Mouse (Mus musculus) midbrain, embryonic 16.5 days (tissue): ENCODE results near the gene Aldh3a2. TPM values are rescaled to one million over a fixed set of nuclear protein-coding genes. Genes with fewer than 3 reads are reported as not detected.

Experiments
- ATAC-seq: fragments of 200-750 bp; cut with Nextera tagmentation; 2 replicates; pipeline ENCODE4 v1.8.0; 2017; ENCODE audit warnings: moderate TSS enrichment
- H3K27ac ChIP-seq: fragments of 300-500 bp; sonication (generic); 2 replicates; pipeline ENCODE4 v1.5.1; 2014; ENCODE audit warnings: mild to moderate bottlenecking, low read length, mixed read lengths
- H3K27me3 ChIP-seq: fragments of 300-500 bp; sonication (generic); 2 replicates; pipeline ENCODE4 v1.6.1; 2014; ENCODE audit warnings: low read depth, low read length, mixed read lengths; ENCODE audit not compliant: control insufficient read depth, insufficient read depth
- H3K36me3 ChIP-seq: fragments of 300-500 bp; sonication (generic); 2 replicates; pipeline ENCODE4 v1.6.1; 2014; ENCODE audit warnings: mild to moderate bottlenecking, low read length, moderate library complexity, mixed read lengths; ENCODE audit not compliant: control insufficient read depth, insufficient read depth
- H3K4me1 ChIP-seq: fragments of 300-500 bp; sonication (generic); 2 replicates; pipeline ENCODE4 v1.6.1; 2014; ENCODE audit warnings: mild to moderate bottlenecking, low read length, mixed read lengths; ENCODE audit not compliant: control insufficient read depth, insufficient read depth
- H3K4me2 ChIP-seq: fragments of 300-500 bp; sonication (generic); 2 replicates; pipeline ENCODE4 v1.6.1; 2014; ENCODE audit warnings: mild to moderate bottlenecking, low read length, mixed read lengths
- H3K4me3 ChIP-seq: fragments of 300-500 bp; sonication (generic); 2 replicates; pipeline ENCODE4 v1.5.1; 2014; ENCODE audit warnings: low read depth, mild to moderate bottlenecking, low read length, moderate library complexity, mixed read lengths
- H3K9ac ChIP-seq: fragments of 300-500 bp; sonication (generic); 2 replicates; pipeline ENCODE4 v1.6.1; 2014; ENCODE audit warnings: low read depth, low read length, mixed read lengths
- H3K9me3 ChIP-seq: fragments of 300-500 bp; sonication (generic); replicated peaks from 2 replicates; pipeline ENCODE4 v1.6.1; 2014; ENCODE audit warnings: mild to moderate bottlenecking, low read length, mixed read lengths; ENCODE audit not compliant: control insufficient read depth, poor library complexity, severe bottlenecking
- WGBS: fragments of 180-500 bp; shearing (Covaris S2); extraction: QIAGEN DNeasy Blood & Tissue Kit; methylation state at CpG from one replicate; pipeline ENCODE4 v1.1.7; 2014; 5-methylcytosine and 5-hydroxymethylcytosine counted together
- polyA plus RNA-seq: library from polyadenylated mRNA; unstranded; fragments of >200 nt; fragmentation: Nextera tagmentation; extraction: Ambion mirVana; gene quantifications from 2 replicates; pipeline ENCODE4 v1.2.1, GENCODE M21; 2015

Gene Aldh3a2
- polyA plus RNA-seq, 1 experiment from 2014 or later = 30.5 TPM

- H3K9ac ChIP-seq = no peak overlapping the region
- 79% methylated on average over 2 of the region's 2 CpGs for WGBS
Measured at GRCm38 (mm10) chr11:61297901-61298300, 30.6 kb upstream of the Aldh3a2 start.

DNA sequence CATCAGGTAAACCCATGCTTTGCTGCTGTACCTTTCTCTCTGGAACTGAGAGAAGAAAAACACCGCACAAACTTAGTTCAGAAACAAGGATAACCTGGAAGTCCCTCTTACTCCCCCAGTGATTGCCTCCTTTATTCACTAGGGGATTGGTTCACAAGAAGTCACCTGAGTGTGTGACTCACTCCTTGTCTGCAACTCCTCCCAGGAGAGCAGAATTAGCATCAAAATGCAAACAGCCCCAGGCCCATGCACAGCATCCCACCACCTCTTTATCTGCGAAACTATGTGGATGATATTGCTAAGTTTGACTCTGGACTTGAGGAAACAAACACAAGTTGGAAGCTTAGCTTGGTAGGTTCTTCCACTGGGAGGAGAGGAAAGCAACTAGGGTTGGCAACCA is 30.1 kb upstream of the Aldh3a2 start:
- H3K4me1 ChIP-seq = no peaks in the 10 kb centered on the region
- H3K9ac ChIP-seq = no peak overlapping the region
- H3K27ac ChIP-seq = no peak overlapping the region
- no peaks in the 10 kb centered on the region for H3K27me3 ChIP-seq
- no peak for ATAC-seq
- H3K4me2 ChIP-seq = no peak overlapping the region
- H3K36me3 ChIP-seq = no peaks in the 10 kb centered on the region
- H3K9me3 ChIP-seq = no peaks in the 10 kb centered on the region
- H3K4me3 ChIP-seq = no peak overlapping the region
- WGBS = 81% methylated on average over 2 of the region's 2 CpGs

More at GRCm38 (mm10) chr11:61297901-61298300, 30.6 kb upstream of the Aldh3a2 start:
- Histone ChIP-seq H3K9me3 (no peaks in the 10 kb centered on the region), H3K27me3 (no peaks in the 10 kb centered on the region), H3K4me3 (no peak overlapping the region), H3K36me3 (no peaks in the 10 kb centered on the region), H3K27ac (no peak overlapping the region), H3K4me1 (no peaks in the 10 kb centered on the region), H3K4me2 (no peak overlapping the region)
- no peak for ATAC-seq

- 26% methylated on average over 1 of the region's 1 CpGs for WGBS
- ATAC-seq = no peak
- no peak overlapping the region for H3K4me2 ChIP-seq
Measured at GRCm38 (mm10) chr11:61296556-61296955, 29.3 kb upstream of the Aldh3a2 start.

GRCm38 (mm10) chr11:61295556-61295955 is 28.3 kb upstream of the Aldh3a2 start:
- no peaks in the 10 kb centered on the region for H3K4me1 ChIP-seq
- H3K9ac ChIP-seq = no peak overlapping the region
- no peaks in the 10 kb centered on the region for H3K9me3 ChIP-seq
- no peak overlapping the region for H3K27ac ChIP-seq
- H3K27me3 ChIP-seq = no peaks in the 10 kb centered on the region
- H3K4me2 ChIP-seq = no peak overlapping the region
- no peak for ATAC-seq
- no peak overlapping the region for H3K4me3 ChIP-seq
- WGBS = 88% methylated on average over 2 of the region's 2 CpGs
- H3K36me3 ChIP-seq = no peaks in the 10 kb centered on the region

More at GRCm38 (mm10) chr11:61296556-61296955, 29.3 kb upstream of the Aldh3a2 start:
- H3K27ac ChIP-seq = no peak overlapping the region
- H3K27me3 ChIP-seq = no peaks in the 10 kb centered on the region
- H3K36me3 ChIP-seq = no peaks in the 10 kb centered on the region
- H3K9me3 ChIP-seq = no peaks in the 10 kb centered on the region
- no peak overlapping the region for H3K9ac ChIP-seq
- no peak overlapping the region for H3K4me3 ChIP-seq
- H3K4me1 ChIP-seq = no peaks in the 10 kb centered on the region

- no peaks in the 10 kb centered on the region for H3K4me1 ChIP-seq
- no peak overlapping the region for H3K4me3 ChIP-seq
- no peak for ATAC-seq
- no peaks in the 10 kb centered on the region for H3K27me3 ChIP-seq
- no peaks in the 10 kb centered on the region for H3K36me3 ChIP-seq
- no peak overlapping the region for H3K4me2 ChIP-seq
- H3K9ac ChIP-seq = no peak overlapping the region
- no peaks in the 10 kb centered on the region for H3K9me3 ChIP-seq
- H3K27ac ChIP-seq = no peak overlapping the region
- WGBS = 88% methylated on average over 3 of the region's 3 CpGs
Measured at GRCm38 (mm10) chr11:61294431-61294830, 27.2 kb upstream of the Aldh3a2 start.

DNA sequence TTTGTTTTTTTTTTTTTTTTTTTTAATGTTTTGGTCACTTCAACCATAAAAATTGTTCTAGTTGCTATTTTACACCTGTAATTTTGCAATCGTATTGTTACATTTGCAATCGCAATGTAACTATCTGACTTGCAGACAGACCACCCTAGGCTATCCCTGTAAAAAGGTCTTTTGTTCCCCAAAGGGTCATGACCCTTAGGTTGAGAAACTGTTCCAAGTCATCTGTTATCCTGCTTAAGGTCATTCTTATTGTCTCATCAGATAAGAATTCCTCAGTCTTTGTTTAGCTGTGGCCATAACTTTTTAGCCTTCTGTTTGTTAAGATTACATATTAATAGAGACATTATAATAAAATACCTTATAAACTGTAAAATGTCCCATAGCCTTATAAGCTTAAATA is 26.0 kb upstream of the Aldh3a2 start:
- no peaks in the 10 kb centered on the region for H3K9me3 ChIP-seq
- no peak for ATAC-seq
- no peak overlapping the region for H3K9ac ChIP-seq
- H3K4me1 ChIP-seq = no peaks in the 10 kb centered on the region
- no peaks in the 10 kb centered on the region for H3K27me3 ChIP-seq
- no peak overlapping the region for H3K4me2 ChIP-seq
- H3K4me3 ChIP-seq = no peak overlapping the region
- WGBS = 37% methylated on average over 2 of the region's 2 CpGs
- H3K36me3 ChIP-seq = no peaks in the 10 kb centered on the region
- H3K27ac ChIP-seq = no peak overlapping the region

- Histone ChIP-seq H3K9ac (no peak overlapping the region), H3K4me3 (no peak overlapping the region), H3K4me1 (no peaks in the 10 kb centered on the region), H3K9me3 (no peaks in the 10 kb centered on the region), H3K4me2 (no peak overlapping the region), H3K36me3 (no peaks in the 10 kb centered on the region), H3K27me3 (no peaks in the 10 kb centered on the region), H3K27ac (no peak overlapping the region)
- 83% methylated on average over 6 of the region's 6 CpGs for WGBS
- ATAC-seq = no peak
Measured at GRCm38 (mm10) chr11:61284323-61284722, 17.1 kb upstream of the Aldh3a2 start.

GRCm38 (mm10) chr11:61283414-61284049 is 16.3 kb upstream of the Aldh3a2 start:
- H3K27ac ChIP-seq = no peak overlapping the region
- H3K27me3 ChIP-seq = no peaks in the 10 kb centered on the region
- no peaks in the 10 kb centered on the region for H3K9me3 ChIP-seq
- H3K4me1 ChIP-seq = no peaks in the 10 kb centered on the region
- no peak overlapping the region for H3K4me2 ChIP-seq
- no peak for ATAC-seq
- no peak overlapping the region for H3K9ac ChIP-seq
- 85% methylated on average over 10 of the region's 10 CpGs for WGBS
- H3K4me3 ChIP-seq = no peak overlapping the region
- H3K36me3 ChIP-seq = no peaks in the 10 kb centered on the region

GRCm38 (mm10) chr11:61278445-61279077 is 11.3 kb upstream of the Aldh3a2 start:
- Histone ChIP-seq H3K9ac (no peak overlapping the region), H3K4me1 (no peaks in the 10 kb centered on the region), H3K36me3 (no peaks in the 10 kb centered on the region), H3K4me2 (no peak overlapping the region), H3K27me3 (no peaks in the 10 kb centered on the region), H3K4me3 (no peak overlapping the region), H3K27ac (no peak overlapping the region), H3K9me3 (no peaks in the 10 kb centered on the region)
- WGBS = 88% methylated on average over 8 of the region's 8 CpGs
- ATAC-seq = no peak
